Mouse (Mus musculus): ENCODE results near the gene Il27. TPM values are rescaled to one million over a fixed set of nuclear protein-coding genes. Genes with fewer than 3 reads are reported as not detected.
A peak's percentile ranks its signal among the peaks of the same experiment; 100 is the strongest.

The Il27 gene
- polyA plus RNA-seq, 1 experiment: not detected

- DNase-seq (ENCODE audit: low read depth): no peak
- TF ChIP-seq CTCF (IDR thresholded peaks at IDR 0.05; ENCODE audit: borderline replicate concordance, extremely low read depth, insufficient read depth, insufficient read length): no peak
- TF ChIP-seq POLR2A (IDR thresholded peaks at IDR 0.05; ENCODE audit: borderline replicate concordance, extremely low read depth, insufficient read depth, insufficient read length, poor library complexity, severe bottlenecking): no peak
These were observed 31.3 kb upstream of the Il27 start for GRCm38 (mm10) chr7:126625807-126626600.

GRCm38 (mm10) chr7:126625369-126625768, 30.6 kb upstream of the Il27 start:
- TF ChIP-seq CTCF (IDR thresholded peaks at IDR 0.05; ENCODE audit: borderline replicate concordance, extremely low read depth, insufficient read depth, insufficient read length): no peak
- no peak for TF ChIP-seq POLR2A (IDR thresholded peaks at IDR 0.05; ENCODE audit: borderline replicate concordance, extremely low read depth, insufficient read depth, insufficient read length, poor library complexity, severe bottlenecking)

DNA sequence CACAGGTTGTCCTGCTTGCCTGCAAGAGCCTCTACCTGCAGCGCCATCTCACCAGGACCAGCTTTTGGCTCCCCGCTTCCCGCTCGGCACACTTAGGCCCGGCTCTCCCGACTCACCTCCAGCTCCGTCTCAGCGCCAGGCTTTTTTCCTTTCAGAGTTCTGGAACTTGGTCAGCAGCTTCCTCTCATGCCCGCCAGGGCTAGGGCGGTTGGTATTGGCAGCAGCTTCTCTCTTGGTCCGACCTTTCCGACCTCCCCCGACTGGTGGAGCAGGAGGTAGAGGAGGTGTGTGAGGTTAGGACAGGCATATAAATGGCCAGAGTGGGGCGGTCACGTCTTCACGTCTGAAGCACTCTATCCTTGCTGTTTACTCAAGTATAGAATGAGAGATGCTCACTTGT, 30.0 kb upstream of the Il27 start:
- DNase-seq (ENCODE audit: low read depth): no peak
- no peak for TF ChIP-seq CTCF (IDR thresholded peaks at IDR 0.05; ENCODE audit: borderline replicate concordance, extremely low read depth, insufficient read depth, insufficient read length)
- TF ChIP-seq POLR2A (IDR thresholded peaks at IDR 0.05; ENCODE audit: borderline replicate concordance, extremely low read depth, insufficient read depth, insufficient read length, poor library complexity, severe bottlenecking): no peak

More at GRCm38 (mm10) chr7:126625369-126625768, 30.6 kb upstream of the Il27 start:
- DNase-seq (ENCODE audit: low read depth): peak; percentile 52

- TF ChIP-seq CTCF (IDR thresholded peaks at IDR 0.05; ENCODE audit: borderline replicate concordance, extremely low read depth, insufficient read depth, insufficient read length): no peak
- TF ChIP-seq POLR2A (IDR thresholded peaks at IDR 0.05; ENCODE audit: borderline replicate concordance, extremely low read depth, insufficient read depth, insufficient read length, poor library complexity, severe bottlenecking): no peak
- no peak for DNase-seq (ENCODE audit: low read depth)
These were observed 28.6 kb upstream of the Il27 start for GRCm38 (mm10) chr7:126623381-126623780.

GRCm38 (mm10) chr7:126621452-126622359, 27.0 kb upstream of the Il27 start:
- TF ChIP-seq POLR2A (IDR thresholded peaks at IDR 0.05; ENCODE audit: borderline replicate concordance, extremely low read depth, insufficient read depth, insufficient read length, poor library complexity, severe bottlenecking): no peak
- TF ChIP-seq CTCF (IDR thresholded peaks at IDR 0.05; ENCODE audit: borderline replicate concordance, extremely low read depth, insufficient read depth, insufficient read length): no peak
- DNase-seq (ENCODE audit: low read depth): no peak

DNA sequence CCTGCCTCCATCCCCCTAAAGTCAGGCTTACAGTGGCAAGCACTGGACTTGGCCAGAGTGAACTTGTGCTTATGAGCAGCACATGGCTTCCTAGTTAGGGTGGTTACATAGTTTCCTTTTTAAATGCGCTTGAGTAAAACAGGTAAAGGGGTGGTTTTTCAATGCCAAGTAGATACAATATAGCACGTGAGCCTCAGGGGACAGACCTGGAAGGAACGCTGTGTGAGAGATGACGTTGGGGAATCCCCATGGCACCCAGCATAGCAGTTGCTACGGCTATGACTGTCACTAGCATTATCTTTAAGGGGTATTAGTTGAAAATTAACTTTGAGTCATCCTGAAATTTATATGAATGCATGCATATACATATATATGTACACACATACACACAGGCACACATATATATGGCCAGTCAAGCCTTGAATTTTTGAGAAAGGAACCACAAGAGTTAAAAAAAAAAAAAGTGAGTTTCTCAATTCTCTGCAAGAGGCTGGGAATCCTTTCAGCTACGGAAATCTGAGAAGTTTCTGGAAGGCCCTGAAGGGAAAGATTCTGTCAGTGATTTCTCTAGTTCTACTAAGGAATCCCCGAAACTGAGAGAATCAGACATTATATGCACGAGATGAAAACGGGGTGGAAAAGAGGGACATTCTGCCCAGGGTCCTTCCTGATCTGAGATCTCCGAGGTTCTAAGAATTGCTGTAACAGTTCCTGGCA, 25.0 kb upstream of the Il27 start:
- TF ChIP-seq POLR2A (IDR thresholded peaks at IDR 0.05; ENCODE audit: borderline replicate concordance, extremely low read depth, insufficient read depth, insufficient read length, poor library complexity, severe bottlenecking) (no peak), CTCF (IDR thresholded peaks at IDR 0.05; ENCODE audit: borderline replicate concordance, extremely low read depth, insufficient read depth, insufficient read length) (no peak)
- DNase-seq (ENCODE audit: low read depth): no peak

- no peak for DNase-seq (ENCODE audit: low read depth)
- no peak for TF ChIP-seq CTCF (IDR thresholded peaks at IDR 0.05; ENCODE audit: borderline replicate concordance, extremely low read depth, insufficient read depth, insufficient read length)
- no peak for TF ChIP-seq POLR2A (IDR thresholded peaks at IDR 0.05; ENCODE audit: borderline replicate concordance, extremely low read depth, insufficient read depth, insufficient read length, poor library complexity, severe bottlenecking)
These were observed 22.0 kb upstream of the Il27 start for GRCm38 (mm10) chr7:126616707-126617106.

GRCm38 (mm10) chr7:126612736-126613135, 18.0 kb upstream of the Il27 start:
- TF ChIP-seq CTCF (IDR thresholded peaks at IDR 0.05; ENCODE audit: borderline replicate concordance, extremely low read depth, insufficient read depth, insufficient read length) (no peak), POLR2A (IDR thresholded peaks at IDR 0.05; ENCODE audit: borderline replicate concordance, extremely low read depth, insufficient read depth, insufficient read length, poor library complexity, severe bottlenecking) (no peak)
- no peak for DNase-seq (ENCODE audit: low read depth)

DNA sequence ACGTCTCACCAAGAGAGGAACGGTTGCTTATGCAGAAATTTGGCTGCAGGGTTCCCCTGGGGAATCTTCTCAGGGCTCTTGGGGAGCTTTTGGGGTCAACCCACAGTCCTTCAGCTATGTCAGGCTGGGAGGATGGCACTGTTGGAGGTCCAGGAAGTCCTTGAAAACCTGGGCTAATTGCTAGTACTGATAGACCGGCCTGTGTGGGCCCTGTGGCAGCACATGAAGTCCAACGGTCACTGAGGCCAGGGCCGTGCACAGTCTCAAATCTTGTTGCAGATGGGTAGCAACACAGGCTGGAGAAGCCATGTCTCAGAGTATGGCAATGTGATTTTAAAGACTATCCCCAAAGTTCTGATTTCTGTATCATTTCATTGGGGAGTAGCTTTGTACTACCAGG, 13.1 kb upstream of the Il27 start:
- TF ChIP-seq CTCF (IDR thresholded peaks at IDR 0.05; ENCODE audit: borderline replicate concordance, extremely low read depth, insufficient read depth, insufficient read length): no peak
- no peak for TF ChIP-seq POLR2A (IDR thresholded peaks at IDR 0.05; ENCODE audit: borderline replicate concordance, extremely low read depth, insufficient read depth, insufficient read length, poor library complexity, severe bottlenecking)
- no peak for DNase-seq (ENCODE audit: low read depth)

DNA sequence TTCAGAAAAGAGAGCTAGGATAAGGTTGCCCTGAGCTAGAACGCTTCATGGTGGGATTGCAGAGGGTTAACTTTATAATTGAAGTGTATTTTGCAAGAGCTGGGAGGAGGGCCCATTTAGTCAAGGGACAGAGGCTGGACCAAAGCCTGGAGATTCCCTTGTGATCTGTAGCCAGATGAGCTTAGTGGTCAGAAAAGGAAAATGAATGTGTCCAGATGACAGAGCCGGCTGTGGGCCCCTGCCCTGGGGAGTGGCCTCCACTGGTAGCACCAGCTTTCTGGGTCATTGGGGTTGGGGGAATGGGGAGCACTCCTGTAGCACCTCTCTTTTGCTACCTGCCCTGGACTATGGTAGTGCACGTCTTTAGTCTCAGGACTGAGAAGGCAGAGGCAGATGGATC, 12.3 kb upstream of the Il27 start:
- TF ChIP-seq CTCF (IDR thresholded peaks at IDR 0.05; ENCODE audit: borderline replicate concordance, extremely low read depth, insufficient read depth, insufficient read length) (no peak), POLR2A (IDR thresholded peaks at IDR 0.05; ENCODE audit: borderline replicate concordance, extremely low read depth, insufficient read depth, insufficient read length, poor library complexity, severe bottlenecking) (no peak)
- DNase-seq (ENCODE audit: low read depth): no peak

- TF ChIP-seq POLR2A (IDR thresholded peaks at IDR 0.05; ENCODE audit: borderline replicate concordance, extremely low read depth, insufficient read depth, insufficient read length, poor library complexity, severe bottlenecking) (no peak), CTCF (IDR thresholded peaks at IDR 0.05; ENCODE audit: borderline replicate concordance, extremely low read depth, insufficient read depth, insufficient read length) (no peak)
- DNase-seq (ENCODE audit: low read depth): no peak
These were observed 11.9 kb upstream of the Il27 start for GRCm38 (mm10) chr7:126606611-126607010.
